Mouse (Mus musculus) layer of hippocampus, adult 2 months (tissue): ENCODE measurements around the gene Myog. TPM values are rescaled to one million over a fixed set of nuclear protein-coding genes. Genes with fewer than 3 reads are reported as not detected.
"Not testable (repeated sequence)": the region's sequence is repeated elsewhere in the genome, so short reads cannot be mapped to it uniquely, and the experiment has no call there.

ENCODE experiments used
- DNase-seq, 2 experiments: peaks; one replicate each; pipeline ENCODE4 v3.0.0; 2022; ENCODE audit warnings: low spot score in 2 of 2
- H3K27ac ChIP-seq: fragments of 200-600 bp; 2 replicates; pipeline ENCODE4 v1.8.1; 2022
- H3K4me3 ChIP-seq: fragments of 200-600 bp; 2 replicates; pipeline ENCODE4 v1.8.1; 2022; ENCODE audit warnings: mild to moderate bottlenecking
- CTCF ChIP-seq: fragments of 200-600 bp; conservative IDR thresholded peaks from 2 replicates; pipeline ENCODE4 v1.8.1; 2022; ENCODE audit warnings: antibody characterized with exemption, mild to moderate bottlenecking, moderate library complexity
- long read RNA-seq, 2 experiments: library from polyadenylated mRNA; stranded (forward); transcript quantifications; one replicate each; pipeline ENCODE4 v2.0.0; 2021; ENCODE audit warnings: borderline mapping rate in 2 of 2
- total RNA-seq, 2 experiments: library from RNA; stranded (reverse); gene quantifications; 2 replicates each; pipeline ENCODE4 v1.2.3; 2021

Myog gene
- not detected for total RNA-seq
- long read RNA-seq, experiment 1 = 0 reads
- long read RNA-seq, experiment 2 = 0 reads

DNA sequence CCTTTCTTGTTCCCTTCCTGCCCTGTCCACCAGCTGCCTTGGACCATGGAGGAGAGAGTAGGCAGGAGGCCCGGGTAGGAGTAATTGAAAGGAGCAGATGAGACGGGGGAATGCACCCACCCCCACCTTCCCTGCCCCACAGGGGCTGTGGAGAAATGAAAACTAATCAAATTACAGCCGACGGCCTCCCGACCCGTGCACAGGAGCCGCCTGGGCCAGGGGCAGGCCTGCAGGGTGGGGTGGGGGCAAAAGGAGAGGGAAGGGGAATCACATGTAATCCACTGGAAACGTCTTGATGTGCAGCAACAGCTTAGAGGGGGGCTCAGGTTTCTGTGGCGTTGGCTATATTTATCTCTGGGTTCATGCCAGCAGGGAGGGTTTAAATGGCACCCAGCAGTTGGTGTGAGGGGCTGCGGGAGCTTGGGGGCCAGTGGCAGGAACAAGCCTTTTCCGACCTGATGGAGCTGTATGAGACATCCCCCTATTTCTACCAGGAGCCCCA, at the start of gene Myog:
Gene Myog, plus strand, starts transcription at position 392 of the 502 bp plus-strand sequence.
- DNase-seq = no peak
- no peak within 1 kb of the TSS for H3K27ac ChIP-seq
- H3K4me3 ChIP-seq = no peak within 1 kb of the TSS
- TF ChIP-seq CTCF = no peak

DNA sequence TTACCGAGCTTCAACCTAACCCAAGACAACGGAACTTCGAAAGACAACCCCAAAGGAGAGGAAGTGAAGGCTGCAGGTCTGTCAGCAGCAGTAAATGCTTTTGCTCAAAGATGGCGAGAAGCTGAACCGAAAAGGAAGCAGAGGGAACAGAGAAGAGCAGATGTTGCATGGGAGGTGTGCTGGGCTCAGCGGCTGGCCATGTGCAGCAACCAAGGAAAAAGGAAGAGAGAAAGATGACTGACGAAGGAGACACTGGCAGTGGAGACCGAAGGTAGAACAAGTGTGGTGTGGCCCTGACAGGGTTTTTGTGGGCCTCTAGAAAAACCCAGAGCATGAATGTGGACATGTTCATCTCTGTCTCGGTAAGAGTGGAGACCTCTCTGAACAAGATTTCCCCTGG, 49.1 kb upstream of the Myog start:
- Histone ChIP-seq H3K27ac (peak overlapping the region; percentile 68), H3K4me3 (no peak overlapping the region)
- no peak for TF ChIP-seq CTCF
- no peak for DNase-seq

GRCm38 (mm10) chr1:134241298-134241697, 48.5 kb upstream of the Myog start:
- no peak overlapping the region for H3K4me3 ChIP-seq
- no peak for TF ChIP-seq CTCF
- DNase-seq = no peak
- peak overlapping the region; percentile 68; the same call in 1 of the 2 replicates for H3K27ac ChIP-seq

DNA sequence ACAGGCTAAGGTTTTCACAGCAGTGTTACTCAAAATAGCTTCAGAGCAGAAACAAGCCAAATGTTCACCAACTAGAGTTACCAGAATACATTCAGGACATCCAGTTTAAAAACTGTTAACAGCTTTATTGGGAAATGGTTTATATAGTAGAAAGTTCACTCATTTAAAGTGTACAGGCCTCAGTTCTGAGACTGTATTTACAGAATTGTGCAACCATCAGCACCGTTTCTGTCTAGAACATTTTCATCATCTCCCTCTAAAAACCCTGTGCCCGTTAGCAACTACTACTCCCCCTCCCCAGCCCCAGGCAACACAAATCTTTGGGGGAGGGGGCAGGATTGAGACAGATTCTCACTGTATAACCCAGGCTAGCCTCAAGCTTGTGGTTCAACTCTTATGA, 47.5 kb upstream of the Myog start:
- no peak for TF ChIP-seq CTCF
- Histone ChIP-seq H3K4me3 (no peak overlapping the region), H3K27ac (peak overlapping the region; percentile 68)
- DNase-seq = no peak

DNA sequence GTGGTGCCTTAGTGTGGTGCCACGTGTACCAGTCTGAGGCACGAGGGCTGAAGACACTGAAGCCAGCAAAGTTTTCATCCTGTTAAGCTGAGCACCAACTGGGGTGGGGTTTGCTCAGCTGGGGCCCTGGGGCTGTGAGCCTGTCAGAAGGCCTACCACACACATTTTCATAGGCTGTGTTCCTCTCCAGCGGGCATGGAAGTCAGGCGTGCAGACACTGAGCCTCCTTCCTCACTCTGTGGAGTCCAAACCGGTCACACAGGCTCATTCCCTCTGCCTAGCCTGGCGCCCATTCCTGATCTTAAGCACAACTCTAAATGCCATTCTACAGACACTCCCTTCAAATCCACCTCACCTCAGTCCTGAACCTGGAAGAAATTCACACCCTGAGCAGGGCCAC, 46.3 kb upstream of the Myog start:
- no peak for TF ChIP-seq CTCF
- no peak overlapping the region for H3K4me3 ChIP-seq
- no peak for DNase-seq
- H3K27ac ChIP-seq = 0 out of 2 replicates have a peak overlapping the region, but pooled peaks have one; percentile 15

DNA sequence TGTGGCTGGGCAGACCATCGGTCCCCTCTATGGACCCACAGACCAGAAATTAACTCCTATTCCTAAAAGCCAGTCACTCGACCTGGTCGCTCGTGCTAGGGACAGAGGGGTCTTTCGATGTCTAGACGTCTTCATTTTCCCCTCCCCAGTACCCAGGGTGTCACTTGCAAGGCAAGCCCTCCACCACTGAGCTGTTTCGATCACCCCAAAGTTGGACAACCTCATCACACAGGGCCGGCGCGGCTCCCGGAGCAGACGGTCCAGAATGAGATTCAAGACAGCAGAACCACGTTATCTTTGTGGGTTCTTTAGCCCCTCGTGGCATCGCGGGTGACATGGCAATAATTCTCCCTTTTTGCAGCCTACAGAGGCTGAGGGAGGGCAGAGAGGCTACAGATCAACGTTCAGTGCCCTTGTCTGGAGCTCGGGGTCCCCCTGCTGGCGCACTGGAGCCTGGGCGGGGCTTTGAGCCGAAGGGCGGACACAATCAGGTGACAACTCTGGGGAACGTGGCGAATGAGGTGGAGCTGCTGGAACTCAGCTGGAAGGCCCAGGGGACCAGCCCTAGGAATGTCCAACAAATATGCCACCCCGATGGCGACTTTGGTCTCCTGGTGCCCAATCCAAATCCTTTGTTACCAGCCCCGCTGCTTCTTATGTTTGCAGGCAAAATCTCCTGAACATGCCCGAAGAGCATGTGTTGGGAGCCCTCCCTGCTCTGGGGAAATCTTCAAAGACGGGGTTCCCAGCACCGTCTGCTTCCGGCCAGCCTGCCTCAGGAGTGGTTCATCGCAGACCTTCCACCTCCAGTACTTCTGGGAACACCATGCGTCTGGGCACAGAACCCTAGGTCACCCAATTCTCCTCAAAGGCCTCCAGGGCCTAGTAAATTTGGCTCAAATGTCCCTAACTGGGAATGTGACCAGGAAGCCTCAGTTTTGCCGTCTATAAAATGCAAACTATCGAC, 45.6 kb upstream of the Myog start:
- peak overlapping the region; percentile 29; the same call in 1 of the 2 replicates for H3K4me3 ChIP-seq
- DNase-seq = peak; percentile 92 to 95
- peak; percentile 96 for TF ChIP-seq CTCF
- peak overlapping the region; percentile 15; the same call in 1 of the 2 replicates for H3K27ac ChIP-seq

DNA sequence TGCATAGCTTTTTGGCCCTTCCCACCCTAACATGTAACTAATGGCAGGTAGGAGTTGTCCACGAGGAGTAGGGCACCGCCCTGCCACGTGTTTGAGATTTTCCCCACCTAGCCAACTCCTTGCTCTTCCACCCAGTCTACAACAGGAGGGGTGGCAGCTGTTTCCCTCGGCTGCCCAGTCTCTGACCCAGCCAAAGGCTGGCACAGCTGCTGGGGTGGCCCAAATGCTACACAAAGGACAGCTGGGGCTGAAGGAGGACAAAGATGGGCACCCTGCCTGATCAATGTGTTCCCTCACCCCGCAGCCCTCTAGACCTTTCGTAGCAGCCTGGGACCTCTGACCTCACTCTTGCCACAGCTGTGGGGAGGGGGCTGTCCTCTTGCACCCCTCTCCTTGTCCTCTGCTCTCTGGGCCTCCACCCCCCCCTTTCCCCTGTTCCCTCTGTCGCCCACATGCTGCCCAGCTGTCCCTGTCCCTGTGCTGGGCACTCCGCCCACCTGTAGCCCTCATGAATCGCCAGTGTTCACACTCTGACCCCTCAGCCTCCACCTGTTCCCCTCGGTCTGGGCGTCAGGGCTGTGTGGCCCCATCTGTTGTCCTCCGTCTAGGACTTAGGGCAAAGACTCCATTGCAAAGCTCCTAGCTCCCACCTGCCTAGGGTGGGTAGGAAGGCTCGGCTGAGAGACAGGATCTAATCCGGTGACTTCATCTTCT, 44.6 kb upstream of the Myog start:
- no peak overlapping the region for H3K27ac ChIP-seq
- H3K4me3 ChIP-seq = no peak overlapping the region
- no peak for TF ChIP-seq CTCF
- DNase-seq = no peak

DNA sequence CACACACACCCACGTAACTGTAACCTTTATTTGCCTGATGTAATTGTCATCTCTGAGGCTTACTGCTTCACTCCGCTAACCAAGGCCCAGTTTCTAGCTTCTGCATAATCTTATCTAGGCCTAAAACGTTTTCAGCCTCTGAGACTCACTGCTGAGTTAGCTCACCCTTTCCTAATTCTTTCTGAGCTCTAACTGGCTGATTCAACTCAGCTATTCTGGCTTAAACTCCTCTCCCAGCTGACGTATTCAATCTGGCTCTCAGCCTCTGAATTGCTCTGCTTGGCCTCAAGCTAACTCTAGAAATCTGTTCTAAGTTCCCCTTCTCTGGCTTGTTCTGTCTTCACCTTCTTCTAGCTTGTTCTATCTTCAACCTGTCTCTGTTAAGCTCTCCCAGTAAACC, 43.2 kb upstream of the Myog start:
- H3K4me3 ChIP-seq = no peak overlapping the region
- DNase-seq = peak in 1 of 2 experiments; percentile 58
- peak overlapping the region; percentile 63; the same call in 1 of the 2 replicates for H3K27ac ChIP-seq
- TF ChIP-seq CTCF = no peak

DNA sequence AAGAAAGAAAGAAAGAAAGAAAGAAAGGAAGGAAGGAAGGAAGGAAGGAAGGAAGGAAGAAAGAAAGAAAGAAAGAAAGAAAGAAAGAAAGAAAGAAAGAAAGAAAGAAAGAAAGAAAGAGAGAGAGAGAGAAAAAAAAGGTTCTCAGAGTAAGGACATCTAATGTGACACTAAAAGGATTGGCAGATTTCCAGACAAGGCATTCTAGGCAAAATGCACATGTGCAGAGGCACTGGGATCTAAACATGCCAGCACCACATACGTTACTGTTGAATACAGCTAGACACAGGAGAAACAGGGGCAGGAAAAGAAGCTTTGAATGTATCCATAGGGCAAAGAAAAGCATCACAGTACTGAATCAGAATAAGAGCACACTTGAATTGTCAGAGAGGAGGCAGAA, 40.1 kb upstream of the Myog start:
- DNase-seq, H3K27ac ChIP-seq, H3K4me3 ChIP-seq: not testable (repeated sequence)

DNA sequence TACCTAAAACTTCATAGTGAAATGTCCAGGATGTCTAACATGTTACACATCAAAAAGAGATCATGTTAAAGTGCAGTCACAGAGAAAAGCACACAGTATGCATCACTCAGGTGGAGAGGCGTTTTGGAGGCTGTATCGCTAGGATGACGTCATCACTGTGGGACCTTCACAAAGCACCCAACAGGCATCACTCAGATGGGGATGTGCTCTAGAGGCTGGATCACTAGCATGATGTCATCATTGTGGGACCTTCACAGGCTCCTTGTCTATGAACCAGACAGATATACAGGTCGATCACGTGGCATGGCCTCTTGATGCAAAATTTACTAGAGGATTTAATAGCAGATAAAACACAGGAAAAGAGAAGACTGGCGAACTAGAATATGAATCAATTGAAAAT, 25.4 kb upstream of the Myog start:
- Histone ChIP-seq H3K4me3 (no peak overlapping the region), H3K27ac (no peak overlapping the region)
- no peak for DNase-seq
- TF ChIP-seq CTCF = no peak

GRCm38 (mm10) chr1:134265797-134266196, 24.0 kb upstream of the Myog start:
- peak overlapping the region; percentile 59; the same call in 1 of the 2 replicates for H3K27ac ChIP-seq
- H3K4me3 ChIP-seq = no peak overlapping the region
- DNase-seq = no peak
- no peak for TF ChIP-seq CTCF

GRCm38 (mm10) chr1:134270026-134270425, 19.8 kb upstream of the Myog start:
- TF ChIP-seq CTCF = no peak
- no peak for DNase-seq
- no peak overlapping the region for H3K4me3 ChIP-seq
- no peak overlapping the region for H3K27ac ChIP-seq

DNA sequence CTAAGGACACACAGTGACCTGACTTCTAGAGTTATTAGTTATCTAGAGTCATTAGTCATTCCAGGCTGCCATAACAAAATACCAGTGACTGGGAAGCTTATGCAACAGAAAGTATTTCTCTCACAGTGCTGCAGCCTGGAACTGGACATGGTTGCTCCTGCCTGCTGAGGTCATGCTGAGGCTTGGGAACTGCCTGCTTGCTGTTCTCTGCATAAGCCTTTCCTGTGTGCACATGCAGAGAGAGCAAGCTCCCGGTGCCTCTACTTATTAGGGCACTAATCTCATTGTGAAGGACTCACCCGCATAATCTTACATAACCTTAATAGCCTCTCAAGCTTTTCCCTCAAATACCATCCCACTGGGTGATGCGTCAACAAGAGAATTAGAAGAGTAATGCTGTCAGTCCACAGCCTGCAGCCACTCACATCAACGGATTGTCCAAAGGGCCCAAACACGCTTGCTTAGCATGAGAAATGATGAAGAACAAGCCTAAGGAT, 17.0 kb upstream of the Myog start:
- no peak overlapping the region for H3K4me3 ChIP-seq
- no peak for DNase-seq
- H3K27ac ChIP-seq = peak overlapping the region; percentile 86
- no peak for TF ChIP-seq CTCF
